Mouse (Mus musculus) kidney, postnatal 14 days (tissue): ENCODE measurements around the gene C1galt1c1.

Source experiments
- DNase-seq: peaks from one replicate; pipeline ENCODE4 v3.0.0; 2022; ENCODE audit warnings: mixed read lengths

The C1galt1c1 gene

GRCm38 (mm10) chrX:38634801-38635637, at the start of gene C1galt1c1:
C1galt1c1 (minus strand) TSS chrX:38635087.
- DNase-seq = peak; percentile 95

- DNase-seq = no peak
These were observed 47.1 kb upstream of the C1galt1c1 start for GRCm38 (mm10) chrX:38681972-38682371.

GRCm38 (mm10) chrX:38669111-38669903, 34.4 kb upstream of the C1galt1c1 start:
- DNase-seq = no peak

- DNase-seq = no peak
These were observed 21.5 kb upstream of the C1galt1c1 start for GRCm38 (mm10) chrX:38656206-38656883.

- DNase-seq = no peak
These were observed 19.8 kb upstream of the C1galt1c1 start for GRCm38 (mm10) chrX:38654681-38655080.

- no peak for DNase-seq
These were observed 18.3 kb upstream of the C1galt1c1 start for GRCm38 (mm10) chrX:38653181-38653580.

GRCm38 (mm10) chrX:38651167-38651566, 16.3 kb upstream of the C1galt1c1 start:
- DNase-seq = no peak

GRCm38 (mm10) chrX:38650404-38651039, 15.6 kb upstream of the C1galt1c1 start:
- peak; percentile 3 for DNase-seq

GRCm38 (mm10) chrX:38642183-38642582, 7.3 kb upstream of the C1galt1c1 start:
- no peak for DNase-seq

GRCm38 (mm10) chrX:38641435-38641834, 6.5 kb upstream of the C1galt1c1 start:
- DNase-seq = no peak

GRCm38 (mm10) chrX:38635638-38635931, 698 bp upstream of the C1galt1c1 start:
- no peak for DNase-seq

GRCm38 (mm10) chrX:38600995-38601369, 33.9 kb downstream of the C1galt1c1 start:
- peak; percentile 26 for DNase-seq

GRCm38 (mm10) chrX:38600177-38600994, 34.5 kb downstream of the C1galt1c1 start, which contains the start of gene Mcts1:
Mcts1 (plus strand) TSS chrX:38600578.
- DNase-seq = peak; percentile 82

- DNase-seq = peak; percentile 4
These were observed 41.6 kb downstream of the C1galt1c1 start for GRCm38 (mm10) chrX:38593180-38593889.

- no peak for DNase-seq
These were observed 43.1 kb downstream of the C1galt1c1 start for GRCm38 (mm10) chrX:38591749-38592148.

GRCm38 (mm10) chrX:38589827-38590226, 45.1 kb downstream of the C1galt1c1 start:
- DNase-seq = peak; percentile 40

GRCm38 (mm10) chrX:38583261-38583660, 51.6 kb downstream of the C1galt1c1 start:
- no peak for DNase-seq

GRCm38 (mm10) chrX:38581140-38581539, 53.7 kb downstream of the C1galt1c1 start:
- no peak for DNase-seq
